Mouse (Mus musculus): ENCODE data around the gene Ywhaq. TPM values are rescaled to one million over a fixed set of nuclear protein-coding genes. Genes with fewer than 3 reads are reported as not detected.

Ywhaq gene
- 42.3 and 84.6 TPM in 2 replicates for polyA plus RNA-seq (2011; ENCODE audit: insufficient read depth, insufficient read length, low replicate concordance, missing spikeins)

GRCm38 (mm10) chr12:21417100-21418070 is at the start of gene Ywhaq:
TSS of gene Ywhaq (minus strand) at chr12:21417637.
- peak within 1 kb of the TSS; percentile 99 for H3K27ac ChIP-seq (ENCODE audit: control insufficient read depth, insufficient read depth, low read depth, low read length, poor library complexity)
- H3K4me1 ChIP-seq (ENCODE audit: control insufficient read depth, insufficient read depth, low read length): no peaks in the 10 kb centered on the region
- H3K4me3 ChIP-seq (replicated peaks; ENCODE audit: control insufficient read depth, low read depth, low read length): peak within 1 kb of the TSS; percentile 91
- TF ChIP-seq CTCF (IDR thresholded peaks at IDR 0.05; ENCODE audit: control insufficient read depth, insufficient read depth, low read length) (no peak), POLR2A (IDR thresholded peaks at IDR 0.05; ENCODE audit: borderline replicate concordance, control insufficient read depth, low read depth, low read length) (peak; percentile 98)
- WGBS: under 1% methylated on average over 103 of the region's 103 CpGs

- WGBS: 67% methylated on average over 5 of the region's 5 CpGs
- Histone ChIP-seq H3K27ac (ENCODE audit: control insufficient read depth, insufficient read depth, low read depth, low read length, poor library complexity) (peak overlapping the region; percentile 17; the same call in 1 of the 2 replicates), H3K4me3 (replicated peaks; ENCODE audit: control insufficient read depth, low read depth, low read length) (no peak overlapping the region), H3K4me1 (ENCODE audit: control insufficient read depth, insufficient read depth, low read length) (no peaks in the 10 kb centered on the region)
- TF ChIP-seq CTCF (IDR thresholded peaks at IDR 0.05; ENCODE audit: control insufficient read depth, insufficient read depth, low read length): no peak
- no peak for TF ChIP-seq POLR2A (IDR thresholded peaks at IDR 0.05; ENCODE audit: borderline replicate concordance, control insufficient read depth, low read depth, low read length)
Observed at GRCm38 (mm10) chr12:21463448-21463891, 46.0 kb upstream of the Ywhaq start.

- 34% methylated on average over 3 of the region's 3 CpGs for WGBS
- no peak for TF ChIP-seq POLR2A (IDR thresholded peaks at IDR 0.05; ENCODE audit: borderline replicate concordance, control insufficient read depth, low read depth, low read length)
- no peak for TF ChIP-seq CTCF (IDR thresholded peaks at IDR 0.05; ENCODE audit: control insufficient read depth, insufficient read depth, low read length)
- H3K4me1 ChIP-seq (ENCODE audit: control insufficient read depth, insufficient read depth, low read length): no peaks in the 10 kb centered on the region
- no peak overlapping the region; the same call in 1 of the 2 replicates for H3K27ac ChIP-seq (ENCODE audit: control insufficient read depth, insufficient read depth, low read depth, low read length, poor library complexity)
- H3K4me3 ChIP-seq (replicated peaks; ENCODE audit: control insufficient read depth, low read depth, low read length): no peak overlapping the region
Observed at GRCm38 (mm10) chr12:21462658-21463057, 45.2 kb upstream of the Ywhaq start.

- no peaks in the 10 kb centered on the region for H3K4me1 ChIP-seq (ENCODE audit: control insufficient read depth, insufficient read depth, low read length)
- TF ChIP-seq POLR2A (IDR thresholded peaks at IDR 0.05; ENCODE audit: borderline replicate concordance, control insufficient read depth, low read depth, low read length) (no peak), CTCF (IDR thresholded peaks at IDR 0.05; ENCODE audit: control insufficient read depth, insufficient read depth, low read length) (no peak)
- 59% methylated on average over 4 of the region's 4 CpGs for WGBS
- no peak overlapping the region for H3K27ac ChIP-seq (ENCODE audit: control insufficient read depth, insufficient read depth, low read depth, low read length, poor library complexity)
- no peak overlapping the region for H3K4me3 ChIP-seq (replicated peaks; ENCODE audit: control insufficient read depth, low read depth, low read length)
Observed at GRCm38 (mm10) chr12:21459681-21460080, 42.2 kb upstream of the Ywhaq start.

- 86% methylated on average over 1 of the region's 1 CpGs for WGBS
- no peak for TF ChIP-seq CTCF (IDR thresholded peaks at IDR 0.05; ENCODE audit: control insufficient read depth, insufficient read depth, low read length)
- no peak for TF ChIP-seq POLR2A (IDR thresholded peaks at IDR 0.05; ENCODE audit: borderline replicate concordance, control insufficient read depth, low read depth, low read length)
- H3K27ac ChIP-seq (ENCODE audit: control insufficient read depth, insufficient read depth, low read depth, low read length, poor library complexity): no peak overlapping the region
- H3K4me3 ChIP-seq (replicated peaks; ENCODE audit: control insufficient read depth, low read depth, low read length): no peak overlapping the region
- H3K4me1 ChIP-seq (ENCODE audit: control insufficient read depth, insufficient read depth, low read length): no peaks in the 10 kb centered on the region
Observed at GRCm38 (mm10) chr12:21456021-21456420, 38.6 kb upstream of the Ywhaq start.

GRCm38 (mm10) chr12:21451752-21452151 is 34.3 kb upstream of the Ywhaq start:
- no peak overlapping the region for H3K27ac ChIP-seq (ENCODE audit: control insufficient read depth, insufficient read depth, low read depth, low read length, poor library complexity)

GRCm38 (mm10) chr12:21451351-21451750 is 33.9 kb upstream of the Ywhaq start:
- H3K4me1 ChIP-seq (ENCODE audit: control insufficient read depth, insufficient read depth, low read length): no peaks in the 10 kb centered on the region; the same call in 1 of the 2 replicates
- H3K4me3 ChIP-seq (replicated peaks; ENCODE audit: control insufficient read depth, low read depth, low read length): no peak overlapping the region
- TF ChIP-seq POLR2A (IDR thresholded peaks at IDR 0.05; ENCODE audit: borderline replicate concordance, control insufficient read depth, low read depth, low read length): no peak
- no peak for TF ChIP-seq CTCF (IDR thresholded peaks at IDR 0.05; ENCODE audit: control insufficient read depth, insufficient read depth, low read length)
- 79% methylated on average over 2 of the region's 2 CpGs for WGBS
- H3K27ac ChIP-seq (ENCODE audit: control insufficient read depth, insufficient read depth, low read depth, low read length, poor library complexity): no peak overlapping the region

More at GRCm38 (mm10) chr12:21451752-21452151, 34.3 kb upstream of the Ywhaq start:
- Histone ChIP-seq H3K4me3 (replicated peaks; ENCODE audit: control insufficient read depth, low read depth, low read length) (no peak overlapping the region), H3K4me1 (ENCODE audit: control insufficient read depth, insufficient read depth, low read length) (no peaks in the 10 kb centered on the region; the same call in 1 of the 2 replicates)
- TF ChIP-seq POLR2A (IDR thresholded peaks at IDR 0.05; ENCODE audit: borderline replicate concordance, control insufficient read depth, low read depth, low read length): no peak
- no peak for TF ChIP-seq CTCF (IDR thresholded peaks at IDR 0.05; ENCODE audit: control insufficient read depth, insufficient read depth, low read length)
- 48% methylated on average over 1 of the region's 1 CpGs for WGBS

- TF ChIP-seq POLR2A (IDR thresholded peaks at IDR 0.05; ENCODE audit: borderline replicate concordance, control insufficient read depth, low read depth, low read length): no peak
- TF ChIP-seq CTCF (IDR thresholded peaks at IDR 0.05; ENCODE audit: control insufficient read depth, insufficient read depth, low read length): no peak
Observed at GRCm38 (mm10) chr12:21443783-21444182, 26.3 kb upstream of the Ywhaq start.

More at GRCm38 (mm10) chr12:21443783-21444182, 26.3 kb upstream of the Ywhaq start:
- H3K27ac ChIP-seq (ENCODE audit: control insufficient read depth, insufficient read depth, low read depth, low read length, poor library complexity): no peak overlapping the region
- WGBS: 86% methylated on average over 3 of the region's 3 CpGs
- H3K4me1 ChIP-seq (ENCODE audit: control insufficient read depth, insufficient read depth, low read length): no peaks in the 10 kb centered on the region; the same call in 1 of the 2 replicates
- no peak overlapping the region for H3K4me3 ChIP-seq (replicated peaks; ENCODE audit: control insufficient read depth, low read depth, low read length)

Data from bone marrow, adult 2 months (tissue).